Mouse (Mus musculus) hindbrain, embryonic 16.5 days (tissue): ENCODE measurements around the gene Epas1. TPM values are rescaled to one million over a fixed set of nuclear protein-coding genes. Genes with fewer than 3 reads are reported as not detected.
A peak's percentile ranks its signal among the peaks of the same experiment; 100 is the strongest.

Experiments
- ATAC-seq: fragments of 200-750 bp; cut with Nextera tagmentation; 2 replicates; pipeline ENCODE4 v1.8.0; 2017; ENCODE audit warnings: moderate TSS enrichment, moderate library complexity
- H3K27ac ChIP-seq: fragments of 300-500 bp; sonication (generic); 2 replicates; pipeline ENCODE4 v1.5.1; 2014; ENCODE audit warnings: low read depth, mild to moderate bottlenecking, control low read depth, low read length, moderate library complexity
- H3K27me3 ChIP-seq: fragments of 300-500 bp; sonication (generic); replicated peaks from 2 replicates; pipeline ENCODE4 v1.6.1; 2014; ENCODE audit warnings: low read length; ENCODE audit not compliant: control insufficient read depth, insufficient read depth
- H3K36me3 ChIP-seq: fragments of 300-500 bp; sonication (generic); 2 replicates; pipeline ENCODE4 v1.6.1; 2014; ENCODE audit warnings: mild to moderate bottlenecking, low read length, moderate library complexity, mixed read lengths; ENCODE audit not compliant: control insufficient read depth, insufficient read depth
- H3K4me1 ChIP-seq: fragments of 300-500 bp; sonication (generic); 2 replicates; pipeline ENCODE4 v1.6.1; 2014; ENCODE audit warnings: low read depth, low read length; ENCODE audit not compliant: control insufficient read depth, insufficient read depth
- H3K4me2 ChIP-seq: fragments of 300-500 bp; sonication (generic); 2 replicates; pipeline ENCODE4 v1.6.1; 2014; ENCODE audit warnings: mild to moderate bottlenecking, low read length, control low read depth, moderate library complexity
- H3K4me3 ChIP-seq: fragments of 300-500 bp; sonication (generic); 2 replicates; pipeline ENCODE4 v1.5.1; 2014; ENCODE audit warnings: mild to moderate bottlenecking, low read length, control low read depth, moderate library complexity
- H3K9ac ChIP-seq: fragments of 300-500 bp; sonication (generic); 2 replicates; pipeline ENCODE4 v1.6.1; 2014; ENCODE audit warnings: low read depth, mild to moderate bottlenecking, control low read depth, low read length, moderate library complexity
- H3K9me3 ChIP-seq: fragments of 300-500 bp; sonication (generic); 2 replicates; pipeline ENCODE4 v1.6.1; 2014; ENCODE audit warnings: mild to moderate bottlenecking, low read length, moderate library complexity; ENCODE audit not compliant: control insufficient read depth
- WGBS: fragments of 180-500 bp; shearing (Covaris S2); extraction: QIAGEN DNeasy Blood & Tissue Kit; methylation state at CpG from one replicate; pipeline ENCODE4 v1.1.7; 2014; 5-methylcytosine and 5-hydroxymethylcytosine counted together
- polyA plus RNA-seq: library from polyadenylated mRNA; unstranded; fragments of >200 nt; fragmentation: Nextera tagmentation; extraction: Ambion mirVana; gene quantifications from 2 replicates; pipeline ENCODE4 v1.2.1, GENCODE M21; 2015

Gene Epas1
- polyA plus RNA-seq, 1 experiment from 2014 or later, result 5.7 TPM

- Histone ChIP-seq H3K4me3 (no peak overlapping the region), H3K4me2 (no peak overlapping the region), H3K9ac (no peak overlapping the region), H3K4me1 (peaks cover 5% of the 10 kb centered on the region; the same call in 1 of the 2 replicates), H3K36me3 (no peaks in the 10 kb centered on the region), H3K27me3 (no peaks in the 10 kb centered on the region), H3K9me3 (no peaks in the 10 kb centered on the region), H3K27ac (no peak overlapping the region)
- 71% methylated on average over 15 of the region's 15 CpGs for WGBS
- ATAC-seq, result no peak
Measured at GRCm38 (mm10) chr17:86779191-86780130, 26.0 kb downstream of the Epas1 start.

- no peak overlapping the region for H3K27ac ChIP-seq
- no peak for ATAC-seq
- no peak overlapping the region for H3K9ac ChIP-seq
- H3K27me3 ChIP-seq, result no peaks in the 10 kb centered on the region
- 65% methylated on average over 6 of the region's 6 CpGs for WGBS
- H3K36me3 ChIP-seq, result no peaks in the 10 kb centered on the region
- no peak overlapping the region for H3K4me2 ChIP-seq
- peaks cover 5% of the 10 kb centered on the region; the same call in 1 of the 2 replicates for H3K4me1 ChIP-seq
- no peaks in the 10 kb centered on the region for H3K9me3 ChIP-seq
- no peak overlapping the region for H3K4me3 ChIP-seq
Measured at GRCm38 (mm10) chr17:86780708-86781318, 27.3 kb downstream of the Epas1 start.

- 61% methylated on average over 12 of the region's 12 CpGs for WGBS
- H3K9ac ChIP-seq, result no peak overlapping the region
- peaks cover 5% of the 10 kb centered on the region; the same call in 1 of the 2 replicates for H3K4me1 ChIP-seq
Measured at GRCm38 (mm10) chr17:86781755-86782400, 28.4 kb downstream of the Epas1 start.

GRCm38 (mm10) chr17:86784405-86784977, 31.0 kb downstream of the Epas1 start:
- 72% methylated on average over 10 of the region's 10 CpGs for WGBS
- Histone ChIP-seq H3K27ac (no peak overlapping the region), H3K4me2 (no peak overlapping the region), H3K4me3 (no peak overlapping the region), H3K4me1 (peaks cover 5% of the 10 kb centered on the region; the same call in 1 of the 2 replicates), H3K9me3 (no peaks in the 10 kb centered on the region), H3K9ac (no peak overlapping the region), H3K27me3 (no peaks in the 10 kb centered on the region), H3K36me3 (no peaks in the 10 kb centered on the region)
- no peak for ATAC-seq

More at GRCm38 (mm10) chr17:86781755-86782400, 28.4 kb downstream of the Epas1 start:
- no peaks in the 10 kb centered on the region for H3K36me3 ChIP-seq
- ATAC-seq, result 0 out of 2 replicates have a peak, but pooled peaks have one; percentile 31
- H3K27ac ChIP-seq, result 0 out of 2 replicates have a peak overlapping the region, but pooled peaks have one; percentile 26
- H3K9me3 ChIP-seq, result no peaks in the 10 kb centered on the region
- H3K4me3 ChIP-seq, result no peak overlapping the region
- H3K27me3 ChIP-seq, result no peaks in the 10 kb centered on the region
- no peak overlapping the region for H3K4me2 ChIP-seq

- Histone ChIP-seq H3K4me2 (no peak overlapping the region), H3K4me1 (peaks cover 5% of the 10 kb centered on the region; the same call in 1 of the 2 replicates), H3K36me3 (no peaks in the 10 kb centered on the region), H3K9ac (no peak overlapping the region), H3K4me3 (no peak overlapping the region), H3K27ac (peak overlapping the region; percentile 48; the same call in 1 of the 2 replicates), H3K27me3 (no peaks in the 10 kb centered on the region), H3K9me3 (no peaks in the 10 kb centered on the region)
- peak; percentile 37; the same call in 1 of the 2 replicates for ATAC-seq
- 48% methylated on average over 7 of the region's 7 CpGs for WGBS
Measured at GRCm38 (mm10) chr17:86785612-86786011, 32.1 kb downstream of the Epas1 start.

- WGBS, result 82% methylated on average over 7 of the region's 7 CpGs
- no peak for ATAC-seq
- no peaks in the 10 kb centered on the region for H3K36me3 ChIP-seq
Measured at GRCm38 (mm10) chr17:86786496-86786895, 33.0 kb downstream of the Epas1 start.

GRCm38 (mm10) chr17:86787805-86788204, 34.3 kb downstream of the Epas1 start:
- no peak overlapping the region; the same call in 1 of the 2 replicates for H3K27ac ChIP-seq
- H3K36me3 ChIP-seq, result no peaks in the 10 kb centered on the region
- 71% methylated on average over 7 of the region's 7 CpGs for WGBS
- H3K9ac ChIP-seq, result no peak overlapping the region
- no peaks in the 10 kb centered on the region for H3K4me1 ChIP-seq
- H3K9me3 ChIP-seq, result no peaks in the 10 kb centered on the region
- ATAC-seq, result no peak
- no peak overlapping the region for H3K4me3 ChIP-seq
- no peak overlapping the region for H3K4me2 ChIP-seq
- no peaks in the 10 kb centered on the region for H3K27me3 ChIP-seq

More at GRCm38 (mm10) chr17:86786496-86786895, 33.0 kb downstream of the Epas1 start:
- Histone ChIP-seq H3K4me2 (no peak overlapping the region), H3K4me3 (no peak overlapping the region), H3K4me1 (peaks cover 5% of the 10 kb centered on the region; the same call in 1 of the 2 replicates), H3K9ac (no peak overlapping the region), H3K9me3 (no peaks in the 10 kb centered on the region), H3K27ac (no peak overlapping the region), H3K27me3 (no peaks in the 10 kb centered on the region)

GRCm38 (mm10) chr17:86788316-86788715, 34.8 kb downstream of the Epas1 start:
- H3K27ac ChIP-seq, result peak overlapping the region; percentile 14; the same call in 1 of the 2 replicates
- H3K9ac ChIP-seq, result no peak overlapping the region
- no peaks in the 10 kb centered on the region for H3K36me3 ChIP-seq
- H3K4me1 ChIP-seq, result no peaks in the 10 kb centered on the region
- no peak overlapping the region for H3K4me2 ChIP-seq
- WGBS, result 84% methylated on average over 6 of the region's 6 CpGs
- no peaks in the 10 kb centered on the region for H3K27me3 ChIP-seq
- H3K9me3 ChIP-seq, result no peaks in the 10 kb centered on the region
- no peak overlapping the region for H3K4me3 ChIP-seq
- ATAC-seq, result no peak
